Mouse (Mus musculus): ENCODE data around the gene Tspan14. TPM values are rescaled to one million over a fixed set of nuclear protein-coding genes. Genes with fewer than 3 reads are reported as not detected.

The Tspan14 gene
- 141 TPM for polyA plus RNA-seq (2017; shearing (Covaris generic))

DNA sequence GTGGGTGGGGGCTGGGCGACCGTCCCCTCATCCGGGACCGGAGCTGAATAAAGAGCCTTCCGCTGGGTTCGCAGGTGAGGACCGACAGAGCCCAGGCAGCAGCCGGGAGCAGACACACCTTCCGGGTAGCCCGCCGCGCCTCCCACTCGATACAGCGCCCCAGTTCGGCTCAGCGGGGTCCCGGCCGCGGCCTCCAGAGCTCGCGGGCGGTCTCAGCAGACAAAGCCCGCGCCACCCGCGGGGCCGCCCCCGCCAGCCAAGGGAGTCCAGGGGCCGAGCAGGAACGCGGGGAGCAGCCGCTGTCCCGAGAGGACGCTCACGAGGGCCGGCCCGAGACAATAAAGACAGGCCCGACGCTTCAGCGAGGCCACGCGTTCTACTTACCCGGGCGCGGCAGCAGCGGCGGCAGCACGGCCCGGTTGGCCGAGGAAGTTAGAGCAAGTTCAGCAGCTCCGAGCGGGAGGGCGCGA is at the start of gene Tspan14:
TSS of gene Tspan14 (minus strand) at position 416 of the 470 bp plus-strand sequence.

GRCm38 (mm10) chr14:41013630-41014613 is 47.3 kb upstream of the Tspan14 start, which contains the start of gene Fam213a:
Fam213a (minus strand) TSS chr14:41013788.

DNA sequence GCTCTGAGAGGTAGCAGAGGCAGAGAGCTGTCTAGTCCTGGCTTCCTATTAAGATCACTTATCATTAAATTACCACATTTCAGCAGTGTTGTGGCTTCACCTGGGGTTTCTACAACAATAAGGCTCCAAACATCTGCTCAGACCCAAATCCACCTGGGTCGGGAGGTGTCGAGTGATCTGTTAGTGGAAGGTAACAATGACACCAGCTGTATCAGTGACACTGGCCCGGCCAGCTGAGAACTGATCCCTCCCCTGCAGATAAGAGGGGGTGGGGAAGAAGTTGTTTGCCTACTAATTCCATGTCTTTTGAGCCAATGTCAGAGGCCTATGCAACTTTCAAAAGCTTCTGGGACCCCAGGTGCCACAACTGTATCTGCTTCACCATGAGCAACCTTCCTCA is 73.4 kb downstream of the Tspan14 start, which contains the start of gene Sh2d4b:
TSS of gene Sh2d4b (minus strand) at position 71 of the 400 bp plus-strand sequence.

Other genes with a start within 250 kb of the Tspan14 start
- gene Sh2d4b, start 73.5 kb downstream of the Tspan14 start, polyA plus RNA-seq (2017; shearing (Covaris generic)) = 0.90 TPM
- gene Fam213a, start 47.0 kb upstream of the Tspan14 start, polyA plus RNA-seq (2017; shearing (Covaris generic)) = 14.2 TPM
- gene Dydc2, start 102.4 kb upstream of the Tspan14 start, polyA plus RNA-seq (2017; shearing (Covaris generic)) = not detected
- not detected for gene Dydc1, start 106.1 kb upstream of the Tspan14 start, polyA plus RNA-seq (2017; shearing (Covaris generic))
- not detected for gene Mat1a, start 138.2 kb upstream of the Tspan14 start, polyA plus RNA-seq (2017; shearing (Covaris generic))
- not detected for gene Sftpa1, start 165.0 kb upstream of the Tspan14 start, polyA plus RNA-seq (2017; shearing (Covaris generic))
- gene Mbl1, start 184.7 kb upstream of the Tspan14 start, polyA plus RNA-seq (2017; shearing (Covaris generic)) = not detected
- not detected for gene Sftpd, start 218.3 kb upstream of the Tspan14 start, polyA plus RNA-seq (2017; shearing (Covaris generic))